9 mouse cellular contexts compared by ENCODE assay signal in genomic region chr2:32712108-32712551, GRCm38 (mm10). TPM values are rescaled to one million over a fixed set of nuclear protein-coding genes. Genes with fewer than 3 reads are reported as not detected.
DNase-seq lines count a peak whose midpoint lies in the region; TF ChIP-seq lines count a peak whose summit lies in the region.
"Had no signal": no experiment of that assay in that cellular context is flagged by ENCODE, and none has a peak within 500 bp of the region (broad histone marks: within the 10 kb centered on the region; RNA-seq: fewer than 3 reads in every experiment).

No protein-coding gene starts in this region.

- TF ChIP-seq EP300 in ES-Bruce4 (IDR thresholded peaks at IDR 0.05; ENCODE audit: insufficient read depth, low read depth, low read length) = no peak

- peak overlapping the region; percentile 38 for H3K27ac ChIP-seq in ES-Bruce4 (ENCODE audit: insufficient read depth, low read length)
- H3K27ac ChIP-seq in forebrain, embryonic 10.5 days = peak overlapping the region; percentile 98
- H3K27ac ChIP-seq in layer of hippocampus, adult 2 months = peak overlapping the region; percentile 99

- no peaks in the 10 kb centered on the region for H3K9me3 ChIP-seq in ES-Bruce4 (replicated peaks; ENCODE audit: control insufficient read depth, insufficient read depth, low read length, poor library complexity, severe bottlenecking)
- H3K9me3 ChIP-seq in forebrain, embryonic 10.5 days = no peaks in the 10 kb centered on the region; the same call in 1 of the 2 replicates

- peaks cover 35% of the 10 kb centered on the region for H3K36me3 ChIP-seq in ES-Bruce4 (ENCODE audit: control insufficient read depth, insufficient read depth, low read length, poor library complexity, severe bottlenecking)
- peaks cover 44% of the 10 kb centered on the region for H3K36me3 ChIP-seq in forebrain, embryonic 10.5 days (replicated peaks)

- no peak for TF ChIP-seq POLR2A in ES-Bruce4 (IDR thresholded peaks at IDR 0.05; ENCODE audit: insufficient read depth, low read length)

- intact Hi-C loops in heart, postnatal 10 days (cut with DNase I) = loop anchor here (5.0 kb wide), 1 partner anchor 140 kb away; no protein-coding TSS in a partner anchor

- H3K4me1 ChIP-seq in ES-Bruce4 (ENCODE audit: control insufficient read depth, insufficient read depth, low read length) = peaks cover 4% of the 10 kb centered on the region
- H3K4me1 ChIP-seq in forebrain, embryonic 10.5 days = peaks cover 44% of the 10 kb centered on the region

- peak; percentile 34 for DNase-seq in brain, adult 2 months (ENCODE audit: low read depth, low spot score)
- DNase-seq in forebrain, embryonic 10.5 days (ENCODE audit: extremely low spot score, low spot score) = peak; percentile 68
- peak; percentile 80 to 81 for DNase-seq in heart, postnatal 10 days
- DNase-seq in layer of hippocampus, adult 2 months (ENCODE audit: low spot score in 2 of 2) = peak in 1 of 2 experiments; percentile 35
- peak; percentile 71 for DNase-seq in lung, postnatal 36 days
- peak; percentile 68 to 76 for DNase-seq in right cerebral cortex, postnatal 10 days (ENCODE audit: low spot score in 2 of 2)
- DNase-seq in urinary bladder, postnatal 14 days (ENCODE audit: low spot score) = peak; percentile 75

- under 1% methylated on average over 41 of the region's 41 CpGs for WGBS in forebrain, embryonic 10.5 days

- TF ChIP-seq CTCF in ES-Bruce4 (IDR thresholded peaks at IDR 0.05; ENCODE audit: low read depth, low read length) = no peak
- TF ChIP-seq CTCF in layer of hippocampus, adult 2 months (conservative IDR thresholded peaks at IDR 0.05) = no peak

- H3K4me3 ChIP-seq in ES-Bruce4 (ENCODE audit: low read depth, low read length) = peak overlapping the region; percentile 97
- peak overlapping the region; percentile 97 for H3K4me3 ChIP-seq in forebrain, embryonic 10.5 days
- peak overlapping the region; percentile 91 for H3K4me3 ChIP-seq in layer of hippocampus, adult 2 months

- H3K9ac ChIP-seq in ES-Bruce4 (ENCODE audit: low read depth, poor library complexity, severe bottlenecking) = peak overlapping the region; percentile 97

- H3K27me3 ChIP-seq in ES-Bruce4 (ENCODE audit: control insufficient read depth, insufficient read depth, low read length, poor library complexity, severe bottlenecking) = no peaks in the 10 kb centered on the region
- no peaks in the 10 kb centered on the region for H3K27me3 ChIP-seq in forebrain, embryonic 10.5 days (ENCODE audit: poor library complexity, severe bottlenecking)

RNA-seq across cellular contexts. Expression of gene Cdk9, which starts 0.7 kb away (rescaled TPM):
- 109 and 115 TPM in 2 replicates for polyA plus RNA-seq in ES-Bruce4 (2011; ENCODE audit: insufficient read depth, insufficient read length, low read depth, missing spikeins)
- polyA plus RNA-seq in forebrain, embryonic 10.5 days (2016; fragmentation: Nextera tagmentation; extraction: Ambion mirVana) = 135 and 139 TPM in 2 replicates
- total RNA-seq in heart, postnatal 10 days (2021) = 10 to 100 TPM; 35.4 to 37.6 TPM
- total RNA-seq in layer of hippocampus, adult 2 months (2021) = 100 to 1,000 TPM; 115 to 121 TPM

RNA-seq across cellular contexts. Expression of gene Fpgs, which starts 8.2 kb away (rescaled TPM):
- polyA plus RNA-seq in ES-Bruce4 (2011; ENCODE audit: insufficient read depth, insufficient read length, low read depth, missing spikeins) = 45.7 and 52.7 TPM in 2 replicates
- 27.4 and 29.5 TPM in 2 replicates for polyA plus RNA-seq in forebrain, embryonic 10.5 days (2016; fragmentation: Nextera tagmentation; extraction: Ambion mirVana)
- total RNA-seq in heart, postnatal 10 days (2021) = 10 to 100 TPM in 1 of 2 experiments, 1 to 10 TPM in 1; 9.9 to 11.7 TPM
- 10 to 100 TPM; 10.7 to 14.6 TPM for total RNA-seq in layer of hippocampus, adult 2 months (2021)

RNA-seq across cellular contexts. Expression of gene Sh2d3c, which starts 8.7 kb away (rescaled TPM):
- 9.0 and 11.4 TPM in 2 replicates for polyA plus RNA-seq in ES-Bruce4 (2011; ENCODE audit: insufficient read depth, insufficient read length, low read depth, missing spikeins)
- 28.6 and 30.2 TPM in 2 replicates for polyA plus RNA-seq in forebrain, embryonic 10.5 days (2016; fragmentation: Nextera tagmentation; extraction: Ambion mirVana)
- 10 to 100 TPM; 45.3 to 47.1 TPM for total RNA-seq in heart, postnatal 10 days (2021)
- total RNA-seq in layer of hippocampus, adult 2 months (2021) = 10 to 100 TPM; 18.9 to 20.1 TPM

RNA-seq across cellular contexts. Expression of gene 6330409D20Rik, which starts 28.7 kb away (rescaled TPM):
- not detected in 2 replicates for polyA plus RNA-seq in ES-Bruce4 (2011; ENCODE audit: insufficient read depth, insufficient read length, low read depth, missing spikeins)
- polyA plus RNA-seq in forebrain, embryonic 10.5 days (2016; fragmentation: Nextera tagmentation; extraction: Ambion mirVana) = 0.69 and 1.2 TPM in 2 replicates
- total RNA-seq in heart, postnatal 10 days (2021) = not detected
- 1 to 10 TPM; 1.4 to 2.9 TPM for total RNA-seq in layer of hippocampus, adult 2 months (2021)
- total RNA-seq: hematopoietic stem cell, adult 5-6 weeks had no signal

RNA-seq across cellular contexts. Expression of gene Tor2a, which starts 44.9 kb away (rescaled TPM):
- polyA plus RNA-seq in ES-Bruce4 (2011; ENCODE audit: insufficient read depth, insufficient read length, low read depth, missing spikeins) = 77.0 and 83.7 TPM in 2 replicates
- 54.0 and 54.9 TPM in 2 replicates for polyA plus RNA-seq in forebrain, embryonic 10.5 days (2016; fragmentation: Nextera tagmentation; extraction: Ambion mirVana)
- total RNA-seq in heart, postnatal 10 days (2021) = 10 to 100 TPM; 14.4 to 16.4 TPM
- 10 to 100 TPM; 30.3 to 32.3 TPM for total RNA-seq in layer of hippocampus, adult 2 months (2021)

Comparison
In these comparisons a context has a peak if more than half of its experiments do, and no peak if none do; other contexts are left out.
1. H3K27ac ChIP-seq: peak in every context shown above with its lines; median percentile 99 in layer of hippocampus, adult 2 months; 98 in forebrain, embryonic 10.5 days; 38 in ES-Bruce4.